In genomic region chrX:12249071-12249470, GRCm38 (mm10) we compare ENCODE assay signal across 15 mouse cellular contexts.
DNase-seq lines count a peak whose midpoint lies in the region.
"Had no signal": no experiment of that assay in that cellular context is flagged by ENCODE, and none has a peak within 500 bp of the region (broad histone marks: within the 10 kb centered on the region; RNA-seq: fewer than 3 reads in every experiment).

No protein-coding gene starts in this region.

- peak; percentile 17 for DNase-seq in heart, postnatal 4 days
- DNase-seq in heart, adult 9 months (ENCODE audit: low spot score in 2 of 2): no peak
- DNase-seq in kidney, postnatal 25 days: peak; percentile 14 to 40
- no peak for DNase-seq in kidney, adult 18-20 months
- peak; percentile 8 for DNase-seq in R1 (ENCODE audit: low read depth, low spot score)
- DNase-seq in kidney, postnatal 36 days: peak; percentile 21 to 42
- no peak for DNase-seq in adrenal gland, postnatal 10 days
- DNase-seq in adrenal gland, adult 18-20 months (ENCODE audit: low spot score in 2 of 2): no peak
- DNase-seq: adrenal gland, adult 8-10 months; cerebellum, adult 9-10 months; gastrocnemius, postnatal 36 days; liver, postnatal 0 days; lung, postnatal 14 days; midbrain, embryonic 14.5 days; thymus, postnatal 25 days had no signal

Comparison
In these comparisons a context has a peak if more than half of its experiments do, and no peak if none do; other contexts are left out.
1. DNase-seq: peak in heart, postnatal 4 days (single experiment), kidney, postnatal 25 days (2 of 2), R1 (single experiment) and kidney, postnatal 36 days (2 of 2); none in heart, adult 9 months (0 of 2), kidney, adult 18-20 months (single experiment), adrenal gland, postnatal 10 days (single experiment) and adrenal gland, adult 18-20 months (0 of 2).